Mouse (Mus musculus): ENCODE data around the gene Zmynd8. TPM values are rescaled to one million over a fixed set of nuclear protein-coding genes. Genes with fewer than 3 reads are reported as not detected.
A peak's percentile ranks its signal among the peaks of the same experiment; 100 is the strongest.

Gene Zmynd8
- total RNA-seq, 2 experiments from 2014 or later, result 46.5 to 48.0 TPM

GRCm38 (mm10) chr2:165842241-165842640 lies 56.6 kb downstream of the Zmynd8 start:
- intact Hi-C loops (cut with DNase I), result no loop called here
- DNase-seq, result no peak

- no peak for DNase-seq
- intact Hi-C loops (cut with DNase I), result no loop called here
Observed at GRCm38 (mm10) chr2:165841805-165842204, 57.0 kb downstream of the Zmynd8 start.

DNA sequence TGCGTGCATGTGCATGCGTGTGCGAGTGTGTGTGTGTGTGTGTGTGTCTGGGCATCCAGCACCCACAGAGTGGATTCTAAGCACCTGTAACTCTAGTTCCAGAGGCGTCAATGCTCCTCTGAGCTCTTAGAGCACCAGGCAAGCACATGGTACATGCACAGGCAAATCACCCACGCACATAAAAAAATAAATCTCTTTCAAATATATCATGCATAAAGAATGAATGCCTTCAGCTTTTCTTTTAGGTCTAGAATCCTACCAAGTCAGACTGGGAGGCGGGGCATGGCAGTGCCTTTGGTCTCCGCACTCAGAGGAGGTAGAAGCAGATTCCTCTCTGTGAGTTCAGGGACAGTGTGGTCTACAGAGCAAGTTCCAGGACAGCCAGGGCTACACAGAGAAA lies 58.0 kb downstream of the Zmynd8 start:
- DNase-seq, result no peak
- intact Hi-C loops (cut with DNase I), result no loop called here

DNA sequence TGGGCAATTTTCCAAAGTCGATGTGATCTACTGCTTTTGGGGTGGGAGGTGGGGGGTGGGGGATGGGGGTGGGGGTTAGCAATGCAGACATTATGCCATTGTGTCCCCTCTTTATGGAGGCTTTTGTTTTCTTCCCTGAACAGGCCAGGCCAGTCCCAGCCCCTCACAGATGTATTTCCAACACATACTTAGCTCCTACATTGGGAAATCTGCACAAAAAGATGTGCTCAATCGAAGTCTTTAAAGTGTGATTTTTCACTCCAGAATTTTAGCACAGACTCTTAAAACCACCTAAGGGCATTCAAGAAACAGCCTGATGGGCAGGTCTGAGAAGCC lies 59.5 kb downstream of the Zmynd8 start:
- DNase-seq, result no peak
- intact Hi-C loops (cut with DNase I), result no loop called here

DNA sequence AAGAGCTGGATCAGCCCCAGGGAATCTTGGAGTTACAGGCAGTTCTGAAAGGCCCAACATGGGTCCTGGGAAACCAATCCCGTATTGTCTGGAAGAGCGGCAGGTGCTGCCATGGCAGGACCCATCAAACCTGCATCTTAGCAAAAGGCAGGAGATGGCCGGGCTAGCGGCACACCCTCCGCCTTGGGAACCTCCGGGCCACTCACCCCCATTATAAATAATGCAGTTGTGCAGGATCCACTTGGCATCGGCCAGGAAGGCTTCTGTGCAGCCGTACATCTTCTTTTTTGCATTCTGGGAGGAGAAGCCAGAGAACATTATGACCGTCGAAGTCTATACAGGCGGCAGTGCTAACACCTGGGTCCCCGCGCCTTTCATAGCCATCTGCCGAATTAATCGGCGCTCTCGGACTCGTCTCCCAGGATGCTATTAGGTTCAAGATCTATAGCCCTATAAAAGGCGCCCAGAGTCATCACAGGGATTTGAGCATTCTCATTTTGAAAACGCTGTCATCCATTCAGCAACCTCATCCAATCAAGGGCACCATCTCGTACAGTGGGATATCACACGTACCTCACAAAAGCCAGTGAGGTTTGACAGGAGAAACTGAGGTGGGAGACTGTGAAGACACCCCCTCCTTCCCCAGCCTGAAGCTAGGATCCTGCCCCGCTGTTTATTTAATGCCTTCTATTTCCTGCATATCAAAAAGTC lies 60.1 kb downstream of the Zmynd8 start:
- intact Hi-C loops (cut with DNase I), result no loop called here
- DNase-seq, result no peak

DNA sequence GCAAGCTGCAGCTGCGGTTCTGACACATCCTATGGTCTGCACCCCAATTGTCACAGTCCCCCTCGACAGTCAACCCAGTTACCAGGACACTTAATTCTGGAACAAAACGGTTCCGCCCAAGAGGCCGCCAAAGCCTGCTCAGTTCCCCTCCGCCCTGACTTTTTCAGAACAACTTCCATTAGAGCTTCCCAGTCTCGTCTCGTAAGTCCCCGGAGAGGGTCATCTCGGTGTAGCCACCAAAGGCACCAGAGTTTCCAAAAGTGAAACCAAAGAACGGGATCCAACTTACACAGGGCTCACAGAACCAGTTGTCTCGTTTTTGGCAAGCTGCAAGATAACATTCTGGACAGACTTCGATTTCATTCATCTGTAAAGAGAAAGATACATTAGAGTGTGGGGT lies 64.2 kb downstream of the Zmynd8 start:
- intact Hi-C loops (cut with DNase I), result no loop called here
- DNase-seq, result no peak

- no peak for DNase-seq
- intact Hi-C loops (cut with DNase I), result no loop called here
Observed at GRCm38 (mm10) chr2:165833468-165833867, 65.3 kb downstream of the Zmynd8 start.

DNA sequence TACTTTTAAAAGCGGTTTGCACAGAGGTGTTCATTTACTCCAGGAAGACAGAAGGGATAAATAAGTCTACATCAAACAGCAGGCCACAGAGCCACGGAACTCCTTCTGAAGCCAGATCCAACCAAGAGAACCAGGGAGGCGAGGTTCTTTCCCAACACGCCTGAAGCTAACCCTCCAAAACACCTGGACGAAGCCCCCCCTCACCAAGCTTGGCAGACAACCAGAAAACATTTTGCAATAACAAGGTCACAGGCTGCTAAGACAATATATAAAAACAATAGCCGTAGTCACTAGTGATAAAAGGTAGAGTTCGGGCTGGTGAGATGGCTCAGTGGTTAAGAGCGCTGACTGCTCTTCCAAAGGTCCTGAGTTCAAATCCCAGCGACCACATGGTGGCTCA lies 66.1 kb downstream of the Zmynd8 start:
- DNase-seq, result no peak
- intact Hi-C loops (cut with DNase I), result no loop called here

DNA sequence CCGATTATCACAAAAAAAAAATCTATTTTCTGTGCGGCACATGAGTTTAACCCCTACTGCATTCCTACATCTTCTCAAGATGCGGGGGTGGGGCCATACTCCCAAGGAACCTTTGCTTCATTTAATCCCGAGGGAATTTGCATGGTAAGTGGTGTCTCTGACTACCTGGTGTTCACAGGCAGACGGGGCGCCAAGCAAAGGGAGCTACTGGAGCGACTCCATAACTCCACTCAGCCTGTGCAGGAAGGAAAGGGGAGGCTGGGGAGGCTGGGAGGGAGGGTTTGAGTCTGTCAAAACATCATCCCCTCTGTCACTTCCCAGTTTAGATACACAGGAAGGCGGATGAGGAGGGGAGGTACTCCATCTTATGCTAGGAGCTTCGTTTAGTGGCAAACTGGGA lies 66.5 kb downstream of the Zmynd8 start:
- DNase-seq, result no peak
- intact Hi-C loops (cut with DNase I), result no loop called here

GRCm38 (mm10) chr2:165831637-165832289 lies 67.1 kb downstream of the Zmynd8 start:
- intact Hi-C loops (cut with DNase I), result no loop called here

DNA sequence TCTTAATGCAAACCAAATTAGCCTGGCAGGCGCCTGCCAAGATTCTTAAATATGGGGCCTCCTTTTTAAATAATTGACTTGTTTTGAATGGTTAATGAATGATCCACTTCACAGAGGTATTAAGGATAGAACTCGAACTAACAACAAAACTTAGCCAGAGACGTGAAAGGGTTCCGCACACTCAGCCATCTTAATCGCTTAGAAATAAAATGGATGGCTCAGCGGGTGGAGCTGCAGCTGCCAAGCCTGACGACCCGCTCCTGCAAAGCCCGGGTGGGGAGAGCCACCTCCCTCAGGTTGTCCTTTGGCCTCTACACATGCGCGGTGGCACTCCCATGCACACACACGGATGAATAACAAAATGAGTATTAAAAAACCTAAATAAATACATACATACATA lies 70.0 kb downstream of the Zmynd8 start:
- intact Hi-C loops (cut with DNase I), result no loop called here
- no peak for DNase-seq

More at GRCm38 (mm10) chr2:165831637-165832289, 67.1 kb downstream of the Zmynd8 start:
- DNase-seq, result no peak

- intact Hi-C loops (cut with DNase I), result loop anchor here (1.0 to 2.0 kb wide), 3 partner anchors 74 to 221 kb away; no protein-coding TSS in a partner anchor
- DNase-seq, result peak; percentile 89
Observed at GRCm38 (mm10) chr2:165825964-165826712, 72.7 kb downstream of the Zmynd8 start.

GRCm38 (mm10) chr2:165825261-165825900 lies 73.4 kb downstream of the Zmynd8 start:
- intact Hi-C loops (cut with DNase I), result no loop called here
- no peak for DNase-seq

GRCm38 (mm10) chr2:165824826-165825225 lies 74.0 kb downstream of the Zmynd8 start:
- intact Hi-C loops (cut with DNase I), result no loop called here
- no peak for DNase-seq

- DNase-seq, result no peak
- intact Hi-C loops (cut with DNase I), result no loop called here
Observed at GRCm38 (mm10) chr2:165822478-165822877, 76.3 kb downstream of the Zmynd8 start.

DNA sequence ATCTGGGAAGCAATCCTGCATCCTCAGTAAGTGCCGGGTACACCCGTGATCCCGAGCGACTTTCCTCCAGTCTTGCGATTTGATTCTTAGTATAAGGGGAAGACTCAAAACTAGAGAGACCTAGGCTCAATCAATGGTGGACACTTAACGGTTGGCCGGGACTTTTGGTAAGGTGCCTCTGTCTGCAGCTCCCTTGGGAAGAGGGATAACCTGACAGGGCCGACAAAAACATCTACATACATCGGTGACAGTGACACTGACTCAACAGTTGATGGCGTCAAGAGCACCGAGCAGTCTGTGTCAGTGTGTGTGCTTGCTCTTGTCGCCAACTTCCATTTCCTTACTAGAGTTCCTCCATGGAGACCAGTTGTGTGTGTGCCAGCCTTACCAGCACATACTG lies 77.1 kb downstream of the Zmynd8 start:
- DNase-seq, result no peak
- intact Hi-C loops (cut with DNase I), result loop anchor here (2.0 kb wide), 1 partner anchor 223 kb away; no protein-coding TSS in a partner anchor

GRCm38 (mm10) chr2:165820504-165821095 lies 78.2 kb downstream of the Zmynd8 start:
- DNase-seq, result no peak
- intact Hi-C loops (cut with DNase I), result loop anchor here (2.0 kb wide), 1 partner anchor 224 kb away; no protein-coding TSS in a partner anchor

GRCm38 (mm10) chr2:165820073-165820472 lies 78.7 kb downstream of the Zmynd8 start:
- intact Hi-C loops (cut with DNase I), result loop anchor here (2.0 kb wide), 1 partner anchor 225 kb away; no protein-coding TSS in a partner anchor
- DNase-seq, result no peak

- intact Hi-C loops (cut with DNase I), result loop anchor here (1.0 to 10.0 kb wide), 2 partner anchors 95 to 746 kb away; no protein-coding TSS in a partner anchor
- peak; percentile 71 to 75 for DNase-seq
Observed at GRCm38 (mm10) chr2:165818985-165819948, 79.5 kb downstream of the Zmynd8 start.

Measured in heart, postnatal 36 days (tissue).